Mouse (Mus musculus): ENCODE measurements at regions not wholly inside any gene's neighbourhood (a gene's known extent, or its start where the extent isn't known, plus 50 kb on each side); places are given as distances from the start of the nearest gene placed in this dataset.

DNA sequence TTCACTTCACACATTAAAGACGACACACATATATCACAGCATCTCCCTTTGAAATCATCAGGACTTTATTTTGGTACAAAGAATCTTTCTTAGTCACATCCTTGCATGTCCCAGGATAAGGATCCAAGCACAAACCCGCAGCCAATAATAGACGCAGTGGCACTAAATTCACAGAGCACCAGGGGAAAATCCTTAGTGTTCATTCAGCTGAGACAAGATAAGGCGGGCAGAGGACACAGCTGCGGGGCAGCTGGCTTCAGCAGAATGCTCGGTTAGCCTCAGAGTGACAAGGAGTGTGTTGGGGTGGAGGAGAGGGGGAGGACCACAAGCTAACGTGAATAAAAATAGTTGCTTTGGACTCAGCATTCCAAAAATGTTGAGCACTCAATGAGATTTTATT lies 70.7 kb downstream of the Gm11983 start:
- TF ChIP-seq CTCF (IDR thresholded peaks at IDR 0.05; ENCODE audit: low read depth, low read length) (no peak), POLR2A (IDR thresholded peaks at IDR 0.05; ENCODE audit: insufficient read depth, low read length) (no peak), EP300 (IDR thresholded peaks at IDR 0.05; ENCODE audit: insufficient read depth, low read depth, low read length) (no peak)

All from ES-Bruce4 (cell line).